Mouse (Mus musculus): ENCODE data around the gene Rwdd1. TPM values are rescaled to one million over a fixed set of nuclear protein-coding genes. Genes with fewer than 3 reads are reported as not detected.

The Rwdd1 gene
- polyA plus RNA-seq (2012; rRNA removed): 61.2 and 106 TPM in 2 replicates

DNA sequence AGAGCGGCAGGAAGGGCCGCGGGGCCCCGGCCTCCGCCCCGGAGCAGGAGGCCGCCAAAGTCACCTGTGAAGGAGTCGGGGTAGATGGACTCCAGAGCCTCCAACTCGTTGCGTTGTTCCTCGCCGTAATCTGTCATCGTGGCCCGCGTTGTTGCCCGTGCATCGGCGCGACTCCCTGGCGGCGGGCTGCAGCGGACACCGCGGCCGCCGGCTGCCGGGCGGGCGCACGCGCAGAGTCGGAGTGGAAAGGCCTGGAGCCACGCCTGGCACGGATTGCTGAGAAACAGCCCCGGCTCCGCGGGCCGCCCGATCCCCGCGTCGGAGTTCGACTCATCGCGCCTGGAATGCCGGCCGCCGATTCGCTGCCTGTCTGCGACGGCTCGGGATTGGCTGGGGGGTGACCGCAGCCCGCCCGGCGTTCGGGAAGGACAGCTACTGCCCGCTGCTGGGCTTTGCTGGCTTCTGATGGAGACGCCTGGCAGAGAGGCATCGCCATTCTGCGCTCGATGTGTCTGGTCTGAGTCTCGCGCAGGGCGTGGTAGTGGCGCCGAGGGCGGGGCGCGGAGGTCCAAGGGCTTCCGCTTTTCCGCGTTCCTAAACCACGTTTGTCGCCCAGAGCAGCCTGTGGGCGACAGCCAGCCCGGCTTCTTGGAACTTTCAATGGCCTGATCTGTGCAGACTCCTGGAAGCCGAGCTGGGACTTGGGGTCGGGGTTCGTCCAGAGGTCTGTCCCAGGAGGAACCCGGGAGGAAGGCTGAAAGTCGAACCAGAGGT, at the start of gene Rwdd1:
Rwdd1 (minus strand) TSS at position 323 of the 774 bp plus-strand sequence.

DNA sequence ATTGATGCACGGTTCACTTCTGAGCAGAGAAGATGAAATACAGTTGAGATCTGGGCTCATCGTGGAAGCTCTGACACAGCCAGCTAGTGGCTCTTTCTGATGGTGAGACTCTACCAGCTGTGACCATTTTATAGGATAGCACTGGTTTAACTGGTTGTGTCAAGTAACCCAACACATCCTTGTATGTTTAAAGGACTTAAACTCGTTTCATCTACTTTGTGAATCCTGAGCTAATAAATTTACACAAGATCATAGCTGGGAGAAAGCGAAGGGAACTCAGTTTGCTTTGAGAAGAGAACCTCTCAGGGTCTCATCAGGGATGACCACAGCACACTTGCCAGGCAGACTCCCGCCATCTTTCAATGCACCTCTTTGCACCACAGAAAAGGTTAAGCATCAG, 24.8 kb upstream of the Rwdd1 start, which contains the start of gene Calhm4:
Calhm4 (minus strand) TSS at position 101 of the 400 bp plus-strand sequence.

DNA sequence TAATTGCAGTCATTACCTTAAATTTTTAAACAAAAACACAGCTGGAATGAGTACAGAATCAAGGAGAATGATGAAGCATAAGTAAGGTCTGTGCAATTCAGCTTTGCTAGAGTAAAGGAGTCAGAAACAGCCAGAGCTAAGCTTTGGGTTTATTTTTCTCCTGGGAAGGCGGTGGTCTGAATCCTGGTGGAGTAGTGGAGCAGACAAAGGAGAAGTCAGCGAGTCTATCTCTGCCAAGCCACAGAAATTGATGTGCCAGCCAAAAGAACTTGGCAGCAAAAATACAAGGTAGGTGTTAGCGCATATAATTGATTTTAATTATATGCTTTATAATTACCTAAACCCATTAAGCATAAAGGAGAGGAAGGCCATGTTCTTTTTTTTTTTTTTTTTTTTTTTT, 18.0 kb upstream of the Rwdd1 start, which contains the start of gene Trappc3l:
Trappc3l (plus strand) TSS at position 197 of the 400 bp plus-strand sequence.

DNA sequence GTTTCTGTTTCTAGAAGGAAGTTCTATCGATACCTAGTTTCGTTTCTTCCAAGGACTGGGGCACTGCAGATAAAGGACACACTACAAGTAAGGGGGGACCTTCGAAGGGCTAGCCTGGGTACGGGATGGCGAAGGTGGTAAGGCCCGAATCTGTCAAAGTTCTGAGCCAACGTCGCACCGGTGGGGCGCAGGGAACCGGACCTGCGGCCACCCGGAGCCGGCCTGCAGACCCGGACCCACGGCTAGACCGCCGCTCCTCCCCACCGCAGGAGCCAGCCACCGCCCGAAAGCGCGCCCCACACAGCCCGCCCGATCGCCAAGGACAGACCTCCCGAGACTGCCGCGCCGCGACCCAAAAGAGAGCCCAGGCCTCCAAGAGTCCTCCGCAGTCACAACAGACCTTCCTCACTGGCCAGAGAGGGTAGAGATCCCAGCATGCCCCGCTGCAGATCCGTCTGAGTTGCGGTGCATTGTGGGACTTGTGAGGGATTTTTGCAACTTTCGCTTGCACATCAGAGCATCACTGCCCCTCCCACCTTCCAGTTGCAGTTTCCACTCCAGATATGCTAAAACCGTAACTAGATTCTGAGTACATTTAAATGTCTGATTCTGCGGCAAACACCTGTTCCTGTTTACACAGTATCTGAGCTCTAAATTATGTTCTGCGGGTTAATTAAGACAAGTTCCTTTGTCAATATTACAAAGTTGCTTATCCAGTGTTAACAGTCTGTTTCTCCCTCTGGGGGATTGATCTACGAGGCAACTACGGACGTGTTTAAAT, 68.4 kb downstream of the Rwdd1 start, which contains the start of gene Zup1:
Zup1 (minus strand) TSS at position 467 of the 781 bp plus-strand sequence.

Other genes with a start within 250 kb of the Rwdd1 start
- gene Sult3a2, start 232.9 kb downstream of the Rwdd1 start, polyA plus RNA-seq (2012; rRNA removed): not detected in 2 replicates
- not detected in 2 replicates for gene Sult3a1, start 161.9 kb downstream of the Rwdd1 start, polyA plus RNA-seq (2012; rRNA removed)
- gene Rsph4a, start 114.5 kb downstream of the Rwdd1 start, polyA plus RNA-seq (2012; rRNA removed): 0.87 and 0.91 TPM in 2 replicates
- 4.3 and 4.9 TPM in 2 replicates for gene Zup1, start 68.4 kb downstream of the Rwdd1 start, polyA plus RNA-seq (2012; rRNA removed)
- 0.12 TPM in 1 of 2 replicates, not detected in the other for gene Trappc3l, start 18.0 kb upstream of the Rwdd1 start, polyA plus RNA-seq (2012; rRNA removed)
- not detected in 2 replicates for gene Calhm4, start 24.7 kb upstream of the Rwdd1 start, polyA plus RNA-seq (2012; rRNA removed)
- gene Calhm5, start 76.9 kb upstream of the Rwdd1 start, polyA plus RNA-seq (2012; rRNA removed): 0.36 and 0.39 TPM in 2 replicates
- 3.8 and 5.6 TPM in 2 replicates for gene Calhm6, start 108.4 kb upstream of the Rwdd1 start, polyA plus RNA-seq (2012; rRNA removed)
- gene Dse, start 188.1 kb upstream of the Rwdd1 start, polyA plus RNA-seq (2012; rRNA removed): 18.8 and 25.4 TPM in 2 replicates